Mouse (Mus musculus): Measurements from ENCODE around the gene Plch1.

Plch1 gene

DNA sequence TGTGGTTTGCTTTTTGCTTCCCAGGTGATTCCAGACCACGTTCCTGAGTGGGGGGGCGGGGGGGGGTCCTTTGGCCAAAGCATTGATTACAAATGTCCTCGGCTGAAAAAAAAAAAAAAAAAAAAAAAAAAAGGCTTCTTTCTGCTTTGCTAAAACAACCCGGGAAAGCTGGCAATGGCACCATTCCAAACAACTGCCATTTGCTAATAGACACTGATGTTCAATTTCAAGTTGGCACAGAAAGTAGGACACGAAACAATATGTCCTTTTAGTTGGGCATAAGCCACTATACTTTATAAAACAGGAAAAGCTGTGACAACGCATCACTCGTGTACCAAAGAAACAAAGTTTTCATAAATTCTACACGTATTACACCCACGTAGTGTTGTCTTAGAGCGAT lies 36.6 kb downstream of the Plch1 start:
- no peak for DNase-seq (ENCODE audit: low read depth, low spot score)

- DNase-seq (ENCODE audit: low read depth, low spot score): no peak
These were observed 46.4 kb downstream of the Plch1 start for GRCm38 (mm10) chr3:63852828-63853227.

- no peak for DNase-seq (ENCODE audit: low read depth, low spot score)
These were observed 48.1 kb downstream of the Plch1 start for GRCm38 (mm10) chr3:63851125-63851698.

DNA sequence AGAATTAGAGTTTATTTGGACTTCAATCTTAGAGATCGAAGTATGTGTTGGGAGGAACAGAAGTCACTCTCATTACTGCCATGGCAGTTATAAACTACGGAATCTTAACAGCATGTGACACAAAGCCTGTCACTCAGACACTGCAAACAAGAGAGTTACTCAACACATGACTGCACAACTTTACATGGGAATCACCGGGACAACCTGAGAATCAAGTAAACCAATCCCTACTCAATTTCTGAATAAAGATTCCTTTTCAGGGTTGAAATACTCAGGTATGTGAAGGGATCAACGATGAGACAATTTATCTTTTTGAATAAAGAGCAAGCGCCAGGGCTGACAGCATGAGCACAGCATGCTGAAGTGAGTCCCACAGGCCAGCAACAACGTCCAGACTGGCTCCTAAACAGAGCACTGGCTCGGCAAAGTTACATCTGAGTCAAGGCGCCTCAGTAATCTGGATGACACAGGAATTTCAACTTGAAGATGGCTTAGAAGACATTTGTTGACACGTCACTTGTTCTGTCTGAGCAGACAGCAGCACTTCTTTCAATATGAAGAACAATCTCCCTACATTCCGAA lies 49.4 kb downstream of the Plch1 start:
- DNase-seq (ENCODE audit: low read depth, low spot score): no peak

DNA sequence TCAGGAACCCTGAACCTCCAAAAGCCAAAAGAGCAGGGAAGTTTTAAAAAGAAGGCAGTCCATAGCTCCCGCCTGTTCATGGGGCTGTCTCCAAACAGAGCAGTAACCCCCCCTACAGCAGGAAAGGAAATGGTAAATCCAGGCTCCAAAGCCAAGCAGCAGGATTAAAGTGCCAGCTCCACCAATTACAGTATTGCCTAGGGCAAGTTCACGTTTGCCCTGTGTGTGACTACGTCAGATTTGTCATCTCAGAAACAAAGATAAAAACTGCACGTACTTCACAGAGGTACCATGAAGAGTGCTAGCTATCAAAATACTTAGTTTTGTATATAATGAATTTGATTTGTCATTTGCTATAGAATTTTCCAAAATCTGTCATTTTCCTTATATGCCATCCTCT lies 55.1 kb downstream of the Plch1 start:
- DNase-seq (ENCODE audit: low read depth, low spot score): no peak

DNA sequence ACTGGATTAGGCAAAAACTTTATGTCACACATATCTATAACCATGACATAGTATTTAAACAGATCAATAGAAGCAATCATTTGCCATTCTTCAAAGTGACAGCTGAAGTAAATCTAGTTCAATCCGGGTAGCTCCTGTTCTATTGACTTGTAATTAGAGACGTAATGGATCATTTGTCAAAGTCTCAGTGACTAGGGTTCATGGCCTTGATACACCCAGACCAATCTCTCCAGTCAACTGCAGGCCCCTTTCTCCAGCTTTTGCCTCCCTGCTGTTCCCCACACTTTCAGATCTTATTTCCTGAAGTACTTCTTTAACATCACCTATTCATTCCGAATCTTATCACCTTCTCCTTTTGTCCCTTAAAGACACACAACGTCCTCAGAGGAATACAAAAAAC lies 56.8 kb downstream of the Plch1 start:
- DNase-seq (ENCODE audit: low read depth, low spot score): no peak

DNA sequence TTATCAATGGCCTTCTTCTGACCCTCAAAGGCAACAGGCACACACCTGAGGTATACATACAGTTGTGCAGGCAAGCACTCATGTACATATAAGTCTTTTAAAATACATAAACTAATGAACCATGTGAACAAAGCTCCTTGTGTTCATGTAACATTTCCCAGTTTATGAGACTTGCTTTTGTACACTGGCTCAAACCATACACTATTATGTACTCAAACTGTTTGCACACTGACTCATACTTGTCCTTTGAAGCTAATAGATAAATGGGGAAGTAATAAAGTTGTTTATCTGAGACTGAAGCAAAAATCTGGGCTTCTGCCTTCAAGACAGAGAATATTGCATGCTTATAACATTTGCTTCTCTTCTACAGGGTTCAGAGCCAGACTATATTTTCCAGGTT lies 61.5 kb downstream of the Plch1 start:
- DNase-seq (ENCODE audit: low read depth, low spot score): no peak

DNA sequence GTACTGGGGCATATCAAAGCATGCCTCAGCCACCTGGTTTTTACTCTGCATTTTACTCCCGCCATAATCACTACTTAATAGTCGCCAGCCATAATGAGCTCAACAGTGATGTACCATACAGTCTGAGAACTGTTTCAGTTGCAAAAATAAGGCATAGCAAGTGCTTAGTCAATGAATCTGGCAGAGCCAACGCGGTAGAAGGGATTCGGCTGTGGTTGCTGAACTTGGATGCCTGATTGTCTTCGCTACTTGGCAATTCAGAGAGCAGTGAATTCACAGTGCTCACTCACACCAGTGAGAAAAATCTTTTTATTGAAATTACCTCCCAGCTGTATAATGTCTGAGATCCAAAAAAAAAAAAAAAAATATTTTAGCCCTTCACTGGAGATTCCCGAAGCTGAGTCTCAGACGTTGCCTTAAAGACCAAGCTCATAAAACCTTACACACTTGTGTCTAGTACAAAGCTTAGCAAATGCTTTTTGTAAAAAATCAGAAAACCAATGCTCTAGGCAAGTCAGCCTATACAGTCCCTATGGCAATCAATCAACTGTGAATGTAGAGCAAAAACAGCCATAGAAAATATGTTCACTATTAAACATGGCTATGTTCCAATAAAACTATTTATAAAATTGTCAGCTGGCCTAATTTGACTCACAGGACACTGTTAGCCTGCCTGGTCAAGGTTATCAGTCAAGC lies 62.2 kb downstream of the Plch1 start:
- DNase-seq (ENCODE audit: low read depth, low spot score): no peak

- DNase-seq (ENCODE audit: low read depth, low spot score): no peak
These were observed 63.5 kb downstream of the Plch1 start for GRCm38 (mm10) chr3:63835816-63836215.

DNA sequence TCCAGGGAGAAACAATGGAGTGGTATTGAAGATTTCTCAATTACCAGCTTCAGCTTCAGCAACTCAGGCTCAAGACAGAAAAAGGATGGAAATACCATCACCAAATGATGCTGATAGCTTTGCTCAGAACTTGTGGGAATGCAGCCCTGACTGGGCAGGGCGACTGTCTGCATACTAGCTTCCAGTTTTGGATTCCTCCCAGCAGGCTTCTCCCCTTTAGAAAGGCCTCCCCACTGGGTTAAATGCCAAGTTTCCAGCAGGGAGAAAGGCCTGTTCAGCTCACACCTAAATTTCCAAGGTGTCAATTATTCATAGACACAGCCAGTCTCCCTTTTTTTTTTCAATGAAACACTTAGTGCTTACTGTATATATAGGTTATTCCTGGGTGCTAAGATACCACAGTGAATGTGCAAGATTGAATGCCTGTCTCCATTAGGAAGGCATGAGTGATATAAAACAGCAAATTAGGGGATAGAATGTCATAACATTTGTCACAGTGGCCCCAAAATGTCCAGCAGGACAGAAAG lies 75.3 kb downstream of the Plch1 start:
- DNase-seq (ENCODE audit: low read depth, low spot score): no peak

DNA sequence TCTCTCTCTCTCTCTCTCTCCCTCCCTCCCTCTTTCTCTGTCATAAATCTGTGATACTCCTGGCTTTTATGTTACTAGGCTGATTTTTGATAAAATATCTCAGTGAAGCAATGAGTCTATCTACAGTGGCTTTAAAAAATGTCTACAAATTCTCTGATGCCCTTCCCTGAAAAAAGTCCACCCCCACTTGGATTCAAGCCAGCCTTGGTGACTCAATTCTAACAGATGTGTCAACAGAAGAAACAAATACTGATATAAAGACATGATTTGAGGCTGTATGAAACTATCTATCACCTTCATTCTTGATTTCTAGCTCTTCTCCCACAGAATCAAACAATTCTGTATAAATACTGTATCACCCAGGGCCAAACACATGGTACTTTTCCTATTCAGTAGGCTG lies 76.6 kb downstream of the Plch1 start:
- DNase-seq (ENCODE audit: low read depth, low spot score): no peak

GRCm38 (mm10) chr3:63815131-63815530 lies 84.1 kb downstream of the Plch1 start:
- DNase-seq (ENCODE audit: low read depth, low spot score): no peak

DNA sequence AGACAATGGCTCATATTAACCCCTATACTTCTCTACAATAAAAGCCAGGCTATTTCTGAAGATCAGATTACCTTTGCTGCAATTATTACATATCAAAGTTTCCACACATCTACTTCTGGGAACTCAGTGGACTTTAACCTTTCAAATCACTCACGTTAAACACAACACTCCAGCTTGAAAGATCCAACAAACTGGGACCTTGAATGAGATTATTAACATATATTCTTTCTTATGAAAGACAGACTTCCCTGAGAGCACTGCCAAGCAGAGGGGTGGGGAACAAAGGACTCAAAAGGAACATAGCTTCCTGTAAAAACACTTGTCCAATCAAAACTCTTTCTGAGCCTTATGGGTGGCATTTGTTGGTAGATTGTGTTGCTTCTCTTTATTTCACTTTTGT lies 85.1 kb downstream of the Plch1 start:
- DNase-seq (ENCODE audit: low read depth, low spot score): no peak

GRCm38 (mm10) chr3:63806906-63807305 lies 92.4 kb downstream of the Plch1 start:
- no peak for DNase-seq (ENCODE audit: low read depth, low spot score)

DNA sequence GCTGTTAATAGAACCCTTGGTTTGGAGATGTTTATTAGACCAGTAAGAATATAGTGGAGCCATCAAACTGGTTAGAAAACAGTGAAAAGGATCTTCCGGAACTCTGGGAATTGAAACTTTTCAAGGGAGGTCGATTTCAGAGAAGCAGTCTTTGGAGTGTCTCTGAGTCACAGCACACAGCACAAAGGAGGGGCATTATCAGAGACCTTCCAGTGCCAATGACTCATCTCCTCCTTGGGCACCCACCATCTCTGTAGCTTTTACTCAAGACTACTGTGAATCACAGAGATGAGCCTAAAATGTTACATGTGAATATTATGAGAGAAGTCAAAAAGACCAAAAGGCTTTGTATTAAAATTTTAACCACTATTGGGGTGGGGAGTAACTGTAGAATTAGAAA lies 93.8 kb downstream of the Plch1 start:
- no peak for DNase-seq (ENCODE audit: low read depth, low spot score)

- no peak for DNase-seq (ENCODE audit: low read depth, low spot score)
These were observed 98.6 kb downstream of the Plch1 start for GRCm38 (mm10) chr3:63800685-63801084.

DNA sequence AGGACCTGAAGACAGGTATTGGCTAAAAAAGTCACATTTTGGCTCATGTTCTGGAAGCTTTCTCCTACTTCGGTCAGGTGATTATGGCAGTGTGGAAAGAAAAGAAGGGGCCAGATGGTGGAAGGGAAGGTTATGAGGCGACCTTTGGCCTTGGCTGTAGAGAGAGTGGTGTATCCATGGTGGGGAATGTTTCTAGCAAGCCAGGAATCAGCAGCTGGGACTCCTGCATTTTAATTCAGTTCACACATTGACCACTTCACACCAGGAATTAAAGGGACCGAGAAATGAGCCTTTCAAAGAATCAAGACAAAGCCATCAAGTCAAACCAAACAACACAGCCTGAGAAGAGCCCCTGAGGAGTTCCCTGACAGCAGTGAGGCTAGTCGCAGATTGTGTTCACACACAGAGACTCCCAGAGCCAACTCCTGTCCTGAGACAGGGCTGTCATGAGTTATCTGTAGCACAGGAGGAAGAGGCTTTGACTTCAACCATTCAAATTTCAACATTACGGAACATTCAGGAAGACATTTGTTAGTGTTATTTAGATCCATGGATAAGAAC lies 112.4 kb downstream of the Plch1 start:
- no peak for DNase-seq (ENCODE audit: low read depth, low spot score)

DNA sequence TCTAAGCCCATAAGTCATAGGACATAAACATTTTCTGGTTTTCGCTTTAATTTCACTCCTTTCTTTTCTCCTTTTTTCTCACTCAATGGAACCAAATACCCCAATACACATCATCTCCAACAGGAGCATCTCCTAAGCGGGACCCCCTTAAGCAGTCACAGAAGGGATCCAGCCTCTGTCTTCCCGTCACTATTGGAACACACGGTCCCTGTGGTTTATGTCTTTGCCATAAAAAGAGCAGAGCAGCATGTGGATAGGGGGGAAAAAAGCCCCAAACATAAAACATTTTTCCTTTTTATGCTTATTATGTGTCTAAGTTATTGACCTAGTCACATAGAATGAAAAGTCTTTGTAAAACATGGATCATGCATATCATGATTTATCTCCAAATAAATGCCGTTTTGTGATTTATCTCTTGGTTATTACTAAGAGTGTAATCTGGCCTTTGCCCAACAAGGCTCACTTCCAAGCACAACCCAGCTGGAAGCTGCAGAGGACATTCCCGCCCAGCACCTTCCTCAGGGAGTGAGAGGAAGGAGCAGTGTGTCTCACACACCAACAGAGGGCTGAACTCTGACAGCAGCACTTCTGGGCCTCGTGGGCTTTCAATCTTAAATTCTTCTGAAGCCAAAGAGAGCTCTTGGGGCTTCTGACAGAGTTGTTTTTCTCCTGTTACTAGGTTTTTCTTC lies 126.5 kb downstream of the Plch1 start:
- DNase-seq (ENCODE audit: low read depth, low spot score): no peak

GRCm38 (mm10) chr3:63760821-63761220 lies 138.5 kb downstream of the Plch1 start:
- no peak for DNase-seq (ENCODE audit: low read depth, low spot score)

GRCm38 (mm10) chr3:63740073-63740472 lies 159.2 kb downstream of the Plch1 start:
- no peak for DNase-seq (ENCODE audit: low read depth, low spot score)

- DNase-seq (ENCODE audit: low read depth, low spot score): no peak
These were observed 170.9 kb downstream of the Plch1 start for GRCm38 (mm10) chr3:63728325-63728724.

- DNase-seq (ENCODE audit: low read depth, low spot score): no peak
These were observed 172.5 kb downstream of the Plch1 start for GRCm38 (mm10) chr3:63726667-63727342.

Data from A20 (cell line).